Mouse (Mus musculus) liver, embryonic 11.5 days (tissue): Measurements from ENCODE around the gene Pogk. TPM values are rescaled to one million over a fixed set of nuclear protein-coding genes. Genes with fewer than 3 reads are reported as not detected.

Experiments used
- ATAC-seq: fragments of 200-750 bp; cut with Nextera tagmentation; replicated peaks from 2 replicates; pipeline ENCODE4 v1.8.0; 2017; ENCODE audit warnings: moderate number of reproducible peaks, mild to moderate bottlenecking, moderate TSS enrichment, moderate library complexity; ENCODE audit not compliant: low FRiP score
- DNase-seq: peaks from one replicate; pipeline ENCODE4 v3.0.0-alpha.2; 2017; ENCODE audit warnings: low spot score
- H3K27ac ChIP-seq: fragments of 300-500 bp; sonication (generic); 2 replicates; pipeline ENCODE4 v1.5.1; 2014; ENCODE audit warnings: mild to moderate bottlenecking, low read depth, low read length, control low read depth
- H3K27me3 ChIP-seq: fragments of 300-500 bp; sonication (generic); replicated peaks from 2 replicates; pipeline ENCODE4 v1.6.1; 2014; ENCODE audit warnings: low read length, mixed read lengths; ENCODE audit not compliant: control insufficient read depth, insufficient read depth
- H3K36me3 ChIP-seq: fragments of 300-500 bp; sonication (generic); 2 replicates; pipeline ENCODE4 v1.6.1; 2014; ENCODE audit warnings: mild to moderate bottlenecking, low read length, moderate library complexity, mixed read lengths; ENCODE audit not compliant: control insufficient read depth, insufficient read depth
- H3K4me1 ChIP-seq: fragments of 300-500 bp; sonication (generic); replicated peaks from 2 replicates; pipeline ENCODE4 v1.6.1; 2014; ENCODE audit warnings: low read length, mixed read lengths; ENCODE audit not compliant: control insufficient read depth, insufficient read depth
- H3K4me2 ChIP-seq: fragments of 300-500 bp; sonication (generic); 2 replicates; pipeline ENCODE4 v1.6.1; 2014; ENCODE audit warnings: mild to moderate bottlenecking, control low read depth, moderate library complexity
- H3K4me3 ChIP-seq: fragments of 300-500 bp; sonication (generic); 2 replicates; pipeline ENCODE4 v1.5.1; 2014; ENCODE audit warnings: low read depth, low read length, control low read depth
- H3K9ac ChIP-seq: fragments of 300-500 bp; sonication (generic); 2 replicates; pipeline ENCODE4 v1.6.1; 2014; ENCODE audit warnings: low read depth, low read length, control low read depth
- H3K9me3 ChIP-seq: fragments of 300-500 bp; sonication (generic); 2 replicates; pipeline ENCODE4 v1.6.1; 2016; ENCODE audit warnings: low read length, inconsistent platforms, mixed read lengths; ENCODE audit not compliant: control insufficient read depth
- WGBS: fragments of 180-500 bp; shearing (Covaris S2); extraction: QIAGEN DNeasy Blood & Tissue Kit; methylation state at CpG from one replicate; pipeline ENCODE4 v1.1.7; 2014; 5-methylcytosine and 5-hydroxymethylcytosine counted together
- polyA plus RNA-seq: library from polyadenylated mRNA; unstranded; fragments of >200 nt; fragmentation: Nextera tagmentation; extraction: Ambion mirVana; gene quantifications from 2 replicates; pipeline ENCODE4 v1.2.1, GENCODE M21; 2014

Pogk gene
- polyA plus RNA-seq, 1 experiment from 2014 or later: 8.8 TPM

DNA sequence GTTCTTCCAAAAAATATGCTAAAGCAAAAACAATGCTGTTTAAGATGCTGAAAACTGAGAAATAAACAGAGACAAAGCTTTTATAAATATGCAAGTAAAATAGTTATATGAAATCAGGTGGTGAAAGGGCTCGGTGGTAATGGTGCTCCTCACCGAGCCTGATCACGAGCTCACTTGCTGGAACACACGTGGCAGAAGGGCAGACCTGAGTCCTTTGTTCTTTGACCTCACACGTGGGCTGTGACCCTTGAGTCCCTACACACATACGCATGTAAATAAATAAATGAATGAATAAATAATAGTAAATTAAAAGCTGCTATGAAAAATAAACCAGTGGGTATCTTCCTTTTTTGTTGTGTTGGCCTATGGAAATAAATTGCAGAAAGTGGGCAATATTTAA is 32.5 kb downstream of the Pogk start:
- H3K9me3 ChIP-seq: no peaks in the 10 kb centered on the region
- no peak overlapping the region for H3K27ac ChIP-seq
- H3K4me1 ChIP-seq: peaks cover 15% of the 10 kb centered on the region
- WGBS: 79% methylated on average over 6 of the region's 6 CpGs
- DNase-seq (no peak), ATAC-seq (no peak)
- H3K4me2 ChIP-seq: no peak overlapping the region
- H3K4me3 ChIP-seq: no peak overlapping the region
- no peaks in the 10 kb centered on the region for H3K36me3 ChIP-seq
- H3K27me3 ChIP-seq: no peaks in the 10 kb centered on the region
- H3K9ac ChIP-seq: no peak overlapping the region

DNA sequence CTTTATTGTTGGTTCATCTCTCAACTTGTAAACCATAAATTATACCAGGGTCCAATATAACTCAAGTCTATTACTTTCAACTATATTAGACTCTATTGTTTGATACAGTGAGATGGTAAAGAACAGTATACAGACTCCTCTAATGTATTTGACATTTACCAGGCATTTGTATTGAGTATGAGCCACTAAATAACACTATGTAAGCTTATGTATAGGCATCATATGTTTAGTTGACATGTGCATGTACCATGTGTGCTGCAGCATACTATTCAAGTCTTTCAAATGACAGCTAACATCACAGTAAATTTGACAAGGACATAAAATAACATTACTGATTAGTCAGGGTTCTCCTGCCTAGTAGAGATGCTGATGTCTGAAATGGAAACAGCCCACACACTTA is 46.5 kb downstream of the Pogk start:
- H3K27me3 ChIP-seq: no peaks in the 10 kb centered on the region
- H3K4me2 ChIP-seq: no peak overlapping the region
- H3K9ac ChIP-seq: no peak overlapping the region
- no peaks in the 10 kb centered on the region for H3K9me3 ChIP-seq
- H3K4me1 ChIP-seq: no peaks in the 10 kb centered on the region
- ATAC-seq (no peak), DNase-seq (no peak)
- no peaks in the 10 kb centered on the region for H3K36me3 ChIP-seq
- no peak overlapping the region for H3K4me3 ChIP-seq
- no peak overlapping the region for H3K27ac ChIP-seq

DNA sequence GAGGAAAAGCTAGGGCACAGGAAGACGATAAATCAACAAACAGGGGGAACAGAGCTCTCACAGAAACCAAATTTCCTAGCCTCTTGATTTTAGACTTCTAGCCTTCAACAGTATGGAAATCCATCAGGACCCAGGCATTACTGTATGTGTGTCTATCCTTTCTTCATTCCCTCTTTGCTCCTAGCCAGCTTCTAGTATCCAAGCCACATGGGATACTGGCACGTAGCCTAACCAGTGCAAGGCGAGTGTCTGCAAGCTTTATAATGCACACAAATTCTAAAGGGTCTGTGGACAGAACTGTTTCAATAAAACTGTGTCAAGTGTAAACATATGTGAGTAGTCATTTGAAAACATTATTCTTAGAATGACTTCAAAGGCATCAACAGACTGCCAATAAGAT is 47.0 kb downstream of the Pogk start:
- H3K4me1 ChIP-seq: no peaks in the 10 kb centered on the region
- H3K9me3 ChIP-seq: no peaks in the 10 kb centered on the region
- no peak overlapping the region for H3K4me3 ChIP-seq
- no peak overlapping the region for H3K9ac ChIP-seq
- ATAC-seq (no peak), DNase-seq (no peak)
- no peaks in the 10 kb centered on the region for H3K36me3 ChIP-seq
- no peak overlapping the region for H3K27ac ChIP-seq
- H3K27me3 ChIP-seq: no peaks in the 10 kb centered on the region
- 82% methylated on average over 3 of the region's 3 CpGs for WGBS
- no peak overlapping the region for H3K4me2 ChIP-seq

DNA sequence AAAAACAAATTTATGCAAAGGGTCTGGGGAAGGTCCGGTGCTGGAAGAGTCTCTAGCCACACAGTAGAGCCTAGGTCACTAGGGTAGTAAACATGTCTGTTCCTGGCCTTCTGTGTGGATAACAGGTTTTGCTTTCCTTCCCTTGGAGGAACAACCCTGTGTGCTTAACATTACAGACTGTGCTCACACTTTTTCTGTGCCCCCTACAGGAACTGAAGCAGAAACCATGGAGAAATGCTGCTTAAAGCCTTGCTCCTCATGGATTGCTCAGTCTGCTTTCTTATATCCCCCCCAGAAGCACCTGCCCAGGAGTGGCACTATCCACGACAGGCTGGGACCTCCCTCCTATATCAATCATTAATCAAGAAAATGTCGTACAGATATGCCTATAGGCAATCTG is 47.8 kb downstream of the Pogk start:
- Histone ChIP-seq H3K9ac (no peak overlapping the region), H3K4me3 (no peak overlapping the region), H3K4me2 (no peak overlapping the region), H3K4me1 (no peaks in the 10 kb centered on the region), H3K36me3 (no peaks in the 10 kb centered on the region), H3K27me3 (no peaks in the 10 kb centered on the region), H3K27ac (no peak overlapping the region), H3K9me3 (no peaks in the 10 kb centered on the region)
- ATAC-seq (no peak), DNase-seq (no peak)
- WGBS: 56% methylated on average over 3 of the region's 3 CpGs

DNA sequence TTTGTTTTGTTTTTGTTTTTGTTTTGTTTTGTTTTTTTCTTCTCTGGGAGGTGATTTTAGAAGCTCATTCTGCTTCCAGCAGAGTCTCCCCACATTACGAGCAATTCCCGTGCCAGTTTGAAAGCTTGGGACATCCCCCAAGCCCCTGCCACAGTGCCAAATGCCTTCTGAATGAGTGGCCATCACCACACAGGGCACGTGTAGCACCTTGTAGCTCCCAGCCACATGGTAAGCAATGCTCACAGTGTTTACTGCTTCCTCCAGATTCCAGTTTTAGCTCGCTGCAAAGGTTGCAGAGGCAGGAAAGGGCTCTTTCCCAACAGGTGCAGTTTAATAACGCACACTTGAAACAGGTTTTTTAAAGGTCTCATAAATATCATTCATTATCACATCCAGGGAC is 48.8 kb downstream of the Pogk start:
- no peaks in the 10 kb centered on the region for H3K9me3 ChIP-seq
- no peak overlapping the region for H3K4me2 ChIP-seq
- WGBS: 70% methylated on average over 5 of the region's 5 CpGs
- no peaks in the 10 kb centered on the region for H3K4me1 ChIP-seq
- no peaks in the 10 kb centered on the region for H3K36me3 ChIP-seq
- H3K4me3 ChIP-seq: no peak overlapping the region
- no peaks in the 10 kb centered on the region for H3K27me3 ChIP-seq
- no peak for DNase-seq
- H3K9ac ChIP-seq: no peak overlapping the region
- ATAC-seq: no peak
- H3K27ac ChIP-seq: no peak overlapping the region

DNA sequence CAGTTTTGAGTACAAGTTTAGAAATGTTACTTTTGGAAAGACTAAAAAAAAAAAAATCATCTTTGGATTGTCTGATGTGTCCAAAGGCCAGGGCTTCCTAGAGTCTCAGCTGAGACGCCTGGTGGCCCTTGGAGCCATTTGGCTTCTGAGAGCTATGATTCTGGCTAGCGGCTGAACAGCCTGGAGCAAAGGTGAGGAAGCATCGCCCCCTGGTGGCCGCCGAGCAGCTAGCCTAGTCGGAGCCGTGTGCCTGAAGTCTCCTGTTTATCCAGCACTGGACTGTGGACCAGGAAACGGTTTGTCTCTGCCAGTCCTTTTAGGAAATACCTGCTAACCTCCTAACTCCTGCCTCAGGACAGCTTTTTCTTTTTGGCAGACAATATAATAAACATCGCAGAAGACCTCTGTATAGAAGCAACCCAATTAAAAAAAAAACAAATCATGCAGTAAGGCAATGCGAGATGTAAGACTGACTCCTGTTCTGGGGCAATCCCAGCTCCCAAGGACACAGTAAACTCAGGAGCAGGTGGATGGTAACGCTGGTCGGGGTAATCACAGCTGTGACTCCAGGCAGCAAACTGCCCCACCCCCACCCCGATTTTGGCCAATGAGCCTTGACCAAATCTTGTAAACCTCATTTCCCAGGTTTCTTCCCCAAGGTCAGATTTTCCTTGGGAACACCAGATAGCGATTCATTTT is 49.4 kb downstream of the Pogk start:
- Histone ChIP-seq H3K36me3 (no peaks in the 10 kb centered on the region), H3K27me3 (no peaks in the 10 kb centered on the region)
- 30% methylated on average over 14 of the region's 14 CpGs for WGBS

DNA sequence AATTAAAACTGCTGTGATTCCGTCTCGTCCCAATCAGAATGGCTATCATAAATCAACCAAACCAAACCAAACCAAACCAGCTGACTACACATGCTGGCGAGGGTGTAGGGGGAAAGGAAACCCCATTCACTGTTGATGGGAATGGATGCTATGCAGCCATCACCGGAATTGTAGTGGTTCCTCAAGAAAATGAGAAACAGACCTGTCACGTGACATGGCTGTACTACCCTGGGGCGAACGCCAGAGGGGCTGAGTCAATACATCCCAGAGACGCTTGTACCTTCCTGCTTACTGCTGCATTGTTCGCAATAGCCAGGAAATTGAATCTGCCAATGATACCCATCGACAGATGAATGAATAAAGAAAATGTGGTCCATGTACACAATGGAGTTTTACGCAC is 59.9 kb downstream of the Pogk start:
- Histone ChIP-seq H3K4me1 (no peaks in the 10 kb centered on the region), H3K4me2 (no peak overlapping the region), H3K27ac (no peak overlapping the region), H3K9ac (no peak overlapping the region), H3K27me3 (no peaks in the 10 kb centered on the region; the same call in 1 of the 2 replicates), H3K9me3 (no peaks in the 10 kb centered on the region), H3K4me3 (no peak overlapping the region), H3K36me3 (no peaks in the 10 kb centered on the region)
- ATAC-seq: no peak
- 69% methylated on average over 11 of the region's 11 CpGs for WGBS
- DNase-seq: no peak

More for the DNA sequence above, 49.4 kb downstream of the Pogk start:
- H3K9ac ChIP-seq: no peak overlapping the region
- H3K4me2 ChIP-seq: no peak overlapping the region
- ATAC-seq (peak; percentile 78), DNase-seq (peak; percentile 73)
- no peaks in the 10 kb centered on the region for H3K9me3 ChIP-seq
- no peak overlapping the region for H3K27ac ChIP-seq
- H3K4me1 ChIP-seq: no peaks in the 10 kb centered on the region
- no peak overlapping the region for H3K4me3 ChIP-seq

DNA sequence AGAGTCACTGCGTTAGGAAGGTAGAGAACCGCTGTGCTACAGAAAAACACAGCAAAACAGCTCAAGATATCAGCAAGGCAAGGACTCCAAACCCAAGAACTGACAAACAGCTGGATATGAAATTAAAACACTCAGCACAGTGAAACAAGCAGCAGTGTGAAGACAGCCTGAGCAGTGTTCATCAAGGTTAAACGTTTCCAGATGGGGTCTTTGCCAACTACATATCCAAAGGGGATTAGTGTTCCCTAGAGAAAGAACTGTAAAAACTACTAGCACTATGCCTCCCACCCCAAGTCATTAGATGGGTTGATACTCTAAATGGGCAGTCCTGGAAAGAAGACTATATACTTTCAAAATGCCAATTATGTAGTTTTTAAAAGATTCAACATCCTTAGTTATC is 60.3 kb downstream of the Pogk start:
- Histone ChIP-seq H3K36me3 (no peaks in the 10 kb centered on the region), H3K9me3 (no peaks in the 10 kb centered on the region), H3K9ac (no peak overlapping the region), H3K4me2 (no peak overlapping the region), H3K27me3 (no peaks in the 10 kb centered on the region; the same call in 1 of the 2 replicates), H3K4me3 (no peak overlapping the region), H3K27ac (no peak overlapping the region), H3K4me1 (no peaks in the 10 kb centered on the region)
- WGBS: 72% methylated on average over 3 of the region's 3 CpGs
- ATAC-seq (no peak), DNase-seq (no peak)

DNA sequence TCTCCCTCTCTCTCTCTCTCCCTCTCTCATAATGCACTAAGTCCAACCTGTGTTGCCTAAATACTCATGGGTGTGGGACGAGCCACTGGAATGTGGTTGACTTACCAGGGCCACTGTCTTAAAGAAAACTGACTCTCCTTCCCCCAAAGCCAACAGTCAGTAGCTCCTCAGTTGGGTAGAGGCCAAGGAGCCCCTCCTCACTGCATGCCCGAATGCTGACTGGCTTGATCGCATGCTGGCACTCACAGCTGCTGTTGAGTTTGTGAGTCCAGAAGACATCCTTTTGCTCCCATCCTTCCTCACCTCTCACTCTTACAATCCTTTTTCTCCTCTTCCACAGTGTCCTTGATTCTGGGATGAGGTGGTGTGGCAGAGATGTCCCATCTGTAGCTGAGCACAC is 62.8 kb downstream of the Pogk start:
- no peak overlapping the region for H3K27ac ChIP-seq
- no peaks in the 10 kb centered on the region for H3K4me1 ChIP-seq
- H3K4me2 ChIP-seq: no peak overlapping the region
- 85% methylated on average over 3 of the region's 3 CpGs for WGBS
- H3K4me3 ChIP-seq: no peak overlapping the region
- ATAC-seq (no peak), DNase-seq (no peak)
- H3K36me3 ChIP-seq: no peaks in the 10 kb centered on the region
- H3K27me3 ChIP-seq: no peaks in the 10 kb centered on the region; the same call in 1 of the 2 replicates
- no peaks in the 10 kb centered on the region for H3K9me3 ChIP-seq
- H3K9ac ChIP-seq: no peak overlapping the region
